Mouse (Mus musculus) forebrain, embryonic 14.5 days (tissue): ENCODE measurements around the gene Gm9918. TPM values are rescaled to one million over a fixed set of nuclear protein-coding genes. Genes with fewer than 3 reads are reported as not detected.
A peak's percentile ranks its signal among the peaks of the same experiment; 100 is the strongest.
"Not testable (repeated sequence)": the region's sequence is repeated elsewhere in the genome, so short reads cannot be mapped to it uniquely, and the experiment has no call there.

ENCODE experiments used
- ATAC-seq: fragments of 200-750 bp; cut with Nextera tagmentation; 2 replicates; pipeline ENCODE4 v1.8.0; 2017; ENCODE audit warnings: mild to moderate bottlenecking, moderate library complexity
- DNase-seq: peaks from one replicate; pipeline ENCODE4 v3.0.0-alpha.2; 2015; ENCODE audit warnings: low spot score
- H3K27ac ChIP-seq: fragments of 300-500 bp; sonication (generic); 2 replicates; pipeline ENCODE4 v1.5.1; 2014; ENCODE audit warnings: low read depth, mild to moderate bottlenecking, control low read depth, low read length, moderate library complexity
- H3K27me3 ChIP-seq: fragments of 300-500 bp; sonication (generic); replicated peaks from 2 replicates; pipeline ENCODE4 v1.6.1; 2014; ENCODE audit warnings: low read length, control low read depth, mixed read lengths; ENCODE audit not compliant: control insufficient read depth, insufficient read depth
- H3K36me3 ChIP-seq: fragments of 300-500 bp; sonication (generic); 2 replicates; pipeline ENCODE4 v1.6.1; 2014; ENCODE audit warnings: low read length, control low read depth; ENCODE audit not compliant: control insufficient read depth, insufficient read depth
- H3K4me1 ChIP-seq: fragments of 300-500 bp; sonication (generic); 2 replicates; pipeline ENCODE4 v1.6.1; 2014; ENCODE audit warnings: antibody characterized with exemption, low read length, control low read depth; ENCODE audit not compliant: control insufficient read depth, insufficient read depth
- H3K4me2 ChIP-seq: fragments of 300-500 bp; sonication (generic); 2 replicates; pipeline ENCODE4 v1.6.1; 2014; ENCODE audit warnings: mild to moderate bottlenecking, control low read depth, low read length
- H3K4me3 ChIP-seq: fragments of 300-500 bp; sonication (generic); 2 replicates; pipeline ENCODE4 v1.5.1; 2014; ENCODE audit warnings: low read depth, low read length, control low read depth
- H3K9ac ChIP-seq: fragments of 300-500 bp; sonication (generic); 2 replicates; pipeline ENCODE4 v1.6.1; 2014; ENCODE audit warnings: mild to moderate bottlenecking, low read length, control low read depth, moderate library complexity
- H3K9me3 ChIP-seq: fragments of 300-500 bp; sonication (generic); replicated peaks from 2 replicates; pipeline ENCODE4 v1.6.1; 2016; ENCODE audit warnings: low read length, control low read depth, mixed read lengths; ENCODE audit not compliant: control insufficient read depth
- WGBS: fragments of 180-500 bp; shearing (Covaris S2); extraction: QIAGEN DNeasy Blood & Tissue Kit; methylation state at CpG from one replicate; pipeline ENCODE4 v1.1.7; 2014; 5-methylcytosine and 5-hydroxymethylcytosine counted together
- polyA plus RNA-seq: library from polyadenylated mRNA; unstranded; fragments of >200 nt; fragmentation: Nextera tagmentation; extraction: Ambion mirVana; gene quantifications from 2 replicates; pipeline ENCODE4 v1.2.1, GENCODE M21; 2014

Gm9918 gene
- not detected in 2 replicates for polyA plus RNA-seq

GRCm38 (mm10) chr15:102270274-102270960, at the start of gene Gm9918:
Gene Gm9918 (plus strand): TSS chr15:102270563.
- no peak within 1 kb of the TSS for H3K4me3 ChIP-seq
- DNase-seq (no peak), ATAC-seq (no peak)
- H3K27ac ChIP-seq = no peak within 1 kb of the TSS
- no peaks in the 10 kb centered on the region for H3K36me3 ChIP-seq
- peaks cover 9% of the 10 kb centered on the region; the same call in 1 of the 2 replicates for H3K27me3 ChIP-seq
- no peaks in the 10 kb centered on the region for H3K9me3 ChIP-seq
- WGBS = 5% methylated on average over 17 of the region's 21 CpGs
- no peaks in the 10 kb centered on the region for H3K4me1 ChIP-seq
- H3K9ac ChIP-seq = 0 out of 2 replicates have a peak within 1 kb of the TSS, but pooled peaks have one; percentile 29
- H3K4me2 ChIP-seq = peak within 1 kb of the TSS; percentile 25; the same call in 1 of the 2 replicates

GRCm38 (mm10) chr15:102222386-102222785, 48.0 kb upstream of the Gm9918 start:
- Histone ChIP-seq H3K4me3 (no peak overlapping the region), H3K27ac (no peak overlapping the region), H3K27me3 (0 out of 2 replicates have a peak, but pooled peaks cover 9% of the 10 kb centered on the region), H3K36me3 (peaks cover 6% of the 10 kb centered on the region), H3K4me2 (no peak overlapping the region), H3K9me3 (no peaks in the 10 kb centered on the region), H3K9ac (no peak overlapping the region), H3K4me1 (peaks cover 4% of the 10 kb centered on the region; the same call in 1 of the 2 replicates)
- WGBS = 54% methylated on average over 10 of the region's 10 CpGs
- DNase-seq (peak; percentile 53), ATAC-seq (no peak)

- peak; percentile 79 for DNase-seq
- Histone ChIP-seq H3K9me3 (no peaks in the 10 kb centered on the region), H3K4me3 (peak overlapping the region; percentile 33), H3K36me3 (no peaks in the 10 kb centered on the region), H3K4me1 (peaks cover 4% of the 10 kb centered on the region; the same call in 1 of the 2 replicates), H3K9ac (peak overlapping the region; percentile 58), H3K4me2 (peak overlapping the region; percentile 86), H3K27me3 (0 out of 2 replicates have a peak, but pooled peaks cover 9% of the 10 kb centered on the region), H3K27ac (no peak overlapping the region)
- peak; percentile 89 for ATAC-seq
- WGBS = 3% methylated on average over 41 of the region's 43 CpGs
These were observed 46.0 kb upstream of the Gm9918 start for GRCm38 (mm10) chr15:102224186-102224991.

- H3K27ac ChIP-seq = no peak overlapping the region
- H3K4me1 ChIP-seq = peaks cover 4% of the 10 kb centered on the region; the same call in 1 of the 2 replicates
- 0 out of 2 replicates have a peak, but pooled peaks cover 9% of the 10 kb centered on the region for H3K27me3 ChIP-seq
- peak overlapping the region; percentile 86 for H3K4me2 ChIP-seq
- ATAC-seq (no peak), DNase-seq (no peak)
- H3K9me3 ChIP-seq = no peaks in the 10 kb centered on the region
- peak overlapping the region; percentile 58 for H3K9ac ChIP-seq
- WGBS = 19% methylated on average over 21 of the region's 21 CpGs
- H3K4me3 ChIP-seq = peak overlapping the region; percentile 33
- H3K36me3 ChIP-seq = no peaks in the 10 kb centered on the region
These were observed 45.3 kb upstream of the Gm9918 start for GRCm38 (mm10) chr15:102224992-102225617.

GRCm38 (mm10) chr15:102225619-102226018, 44.7 kb upstream of the Gm9918 start:
- not testable (repeated sequence) for DNase-seq, H3K4me2 ChIP-seq, H3K9ac ChIP-seq, ATAC-seq, H3K4me3 ChIP-seq, H3K9me3 ChIP-seq, H3K36me3 ChIP-seq, H3K27ac ChIP-seq, H3K27me3 ChIP-seq, H3K4me1 ChIP-seq
- WGBS = 72% methylated on average over 6 of the region's 6 CpGs

GRCm38 (mm10) chr15:102230408-102231321, 39.7 kb upstream of the Gm9918 start:
- ATAC-seq (no peak), DNase-seq (no peak)
- H3K4me3 ChIP-seq = no peak overlapping the region
- H3K36me3 ChIP-seq = no peaks in the 10 kb centered on the region
- no peak overlapping the region for H3K27ac ChIP-seq
- no peaks in the 10 kb centered on the region for H3K9me3 ChIP-seq
- H3K9ac ChIP-seq = no peak overlapping the region
- WGBS = 81% methylated on average over 17 of the region's 17 CpGs
- H3K4me2 ChIP-seq = no peak overlapping the region
- no peaks in the 10 kb centered on the region for H3K4me1 ChIP-seq
- H3K27me3 ChIP-seq = no peaks in the 10 kb centered on the region

- WGBS = 46% methylated on average over 6 of the region's 6 CpGs
- H3K4me2 ChIP-seq = no peak within 1 kb of the TSS
- no peak for ATAC-seq
- H3K9ac ChIP-seq = no peak within 1 kb of the TSS
- no peaks in the 10 kb centered on the region for H3K9me3 ChIP-seq
- H3K27me3 ChIP-seq = no peaks in the 10 kb centered on the region
- DNase-seq = no peak
- no peak within 1 kb of the TSS for H3K27ac ChIP-seq
- no peaks in the 10 kb centered on the region for H3K4me1 ChIP-seq
- no peak within 1 kb of the TSS for H3K4me3 ChIP-seq
- no peaks in the 10 kb centered on the region for H3K36me3 ChIP-seq
These were observed 38.6 kb upstream of the Gm9918 start, which contains the start of gene Itgb7 for GRCm38 (mm10) chr15:102231748-102232147. Gene Itgb7 (minus strand): TSS chr15:102231944.

- no peak for ATAC-seq
- H3K4me3 ChIP-seq = no peak overlapping the region
These were observed 37.6 kb upstream of the Gm9918 start for GRCm38 (mm10) chr15:102232764-102233163.

More at GRCm38 (mm10) chr15:102232764-102233163, 37.6 kb upstream of the Gm9918 start:
- Histone ChIP-seq H3K27ac (no peak overlapping the region), H3K9ac (no peak overlapping the region), H3K36me3 (no peaks in the 10 kb centered on the region), H3K9me3 (no peaks in the 10 kb centered on the region), H3K4me1 (no peaks in the 10 kb centered on the region), H3K4me2 (no peak overlapping the region), H3K27me3 (no peaks in the 10 kb centered on the region)
- WGBS = 81% methylated on average over 7 of the region's 7 CpGs
- DNase-seq = no peak
